Mouse (Mus musculus) bone marrow, adult 2 months (tissue): ENCODE measurements at regions not wholly inside any gene's neighbourhood (a gene's known extent, or its start where the extent isn't known, plus 50 kb on each side); places are given as distances from the start of the nearest gene placed in this dataset.

Source experiments
- CTCF ChIP-seq: fragments of 200-500 bp; IDR thresholded peaks from 2 replicates; pipeline ENCODE4 v1.5.1; 2011; ENCODE audit warnings: low read length, control low read depth; ENCODE audit not compliant: control insufficient read depth, insufficient read depth
- POLR2A ChIP-seq: fragments of 200-500 bp; IDR thresholded peaks from 2 replicates; pipeline ENCODE4 v1.6.1; 2011; ENCODE audit warnings: low read depth, mild to moderate bottlenecking, control low read depth, low read length, borderline replicate concordance; ENCODE audit not compliant: control insufficient read depth

DNA sequence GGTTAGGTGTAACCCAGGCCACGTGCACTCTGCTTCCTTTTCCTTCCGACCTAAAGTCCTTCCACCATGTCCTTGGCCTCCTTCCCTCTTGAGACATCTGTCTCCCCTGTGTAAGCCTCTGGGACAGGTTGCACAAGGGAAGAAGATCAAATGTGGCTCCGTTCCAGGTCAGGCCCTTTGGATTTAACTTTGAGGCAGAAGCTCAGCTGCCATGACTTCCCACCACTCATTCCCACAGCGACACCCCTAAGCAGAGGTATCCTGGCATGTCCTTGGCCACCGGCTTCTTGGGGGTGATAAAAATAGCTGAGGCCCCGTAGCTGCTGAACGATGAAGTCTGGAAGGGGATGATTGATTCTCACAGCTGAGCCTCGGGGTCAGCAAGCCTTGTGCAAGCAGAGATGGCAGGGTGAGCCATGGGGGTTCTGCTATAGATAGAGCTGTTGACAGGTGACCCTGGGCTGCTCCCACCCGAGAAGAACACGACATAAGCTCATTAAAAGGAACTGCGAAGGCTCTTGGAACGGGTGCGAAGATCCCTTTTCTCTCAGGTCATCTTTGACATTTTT lies 117.4 kb downstream of the Slc38a6 start:
- TF ChIP-seq CTCF = no peak
- no peak for TF ChIP-seq POLR2A
